Mouse (Mus musculus): Measurements from ENCODE around the gene Sema4g.

GRCm38 (mm10) chr19:44965978-44966377 is 22.9 kb upstream of the Sema4g start:
- TF ChIP-seq CTCF (IDR thresholded peaks at IDR 0.05; ENCODE audit: low read depth, low read length) (no peak), POLR2A (IDR thresholded peaks at IDR 0.05; ENCODE audit: extremely low read depth, insufficient read depth, low read length) (no peak)
